Mouse (Mus musculus) gonadal fat pad, adult 2 months (tissue): ENCODE data around the gene Tuba1b. TPM values are rescaled to one million over a fixed set of nuclear protein-coding genes. Genes with fewer than 3 reads are reported as not detected.
"Not testable (repeated sequence)": the region's sequence is repeated elsewhere in the genome, so short reads cannot be mapped to it uniquely, and the experiment has no call there.

ENCODE experiments used
- DNase-seq: peaks from one replicate; pipeline ENCODE4 v3.0.0-alpha.2; 2012; ENCODE audit warnings: low read depth
- polyA plus RNA-seq: library from polyadenylated mRNA; depleted of rRNA; stranded (reverse); fragments of >200 nt; gene quantifications from 2 replicates; pipeline ENCODE4 v1.2.3, GENCODE M21; 2012

Tuba1b gene
- polyA plus RNA-seq, 1 experiment: 3,142 TPM

GRCm38 (mm10) chr15:98927566-98927965, 6.8 kb downstream of the Tuba1b start:
- DNase-seq: no peak

GRCm38 (mm10) chr15:98924682-98925081, 9.7 kb downstream of the Tuba1b start:
- no peak for DNase-seq

GRCm38 (mm10) chr15:98923031-98923537, 11.3 kb downstream of the Tuba1b start:
- DNase-seq: no peak

- no peak for DNase-seq
Measured at GRCm38 (mm10) chr15:98922581-98922980, 11.8 kb downstream of the Tuba1b start.

- DNase-seq: no peak
Measured at GRCm38 (mm10) chr15:98921510-98921909, 12.9 kb downstream of the Tuba1b start.

- DNase-seq: not testable (repeated sequence)
Measured at GRCm38 (mm10) chr15:98918499-98918895, 15.9 kb downstream of the Tuba1b start.

GRCm38 (mm10) chr15:98917538-98918498, 16.5 kb downstream of the Tuba1b start, which contains the start of gene Lmbr1l:
Gene Lmbr1l (minus strand): TSS chr15:98918231.
- DNase-seq: peak; percentile 97

- DNase-seq: no peak
Measured at GRCm38 (mm10) chr15:98917091-98917490, 17.3 kb downstream of the Tuba1b start.

- no peak for DNase-seq
Measured at GRCm38 (mm10) chr15:98916016-98916415, 18.3 kb downstream of the Tuba1b start.

- no peak for DNase-seq
Measured at GRCm38 (mm10) chr15:98914903-98915302, 19.5 kb downstream of the Tuba1b start.

GRCm38 (mm10) chr15:98904692-98905091, 29.7 kb downstream of the Tuba1b start:
- DNase-seq: no peak

GRCm38 (mm10) chr15:98902600-98902999, 31.8 kb downstream of the Tuba1b start:
- DNase-seq: no peak

GRCm38 (mm10) chr15:98901530-98901929, 32.8 kb downstream of the Tuba1b start:
- DNase-seq: no peak

- DNase-seq: no peak
Measured at GRCm38 (mm10) chr15:98897928-98898800, 36.2 kb downstream of the Tuba1b start, which contains the start of gene Dhh. Gene Dhh (minus strand): TSS chr15:98898540.

- DNase-seq: no peak
Measured at GRCm38 (mm10) chr15:98897495-98897894, 36.9 kb downstream of the Tuba1b start.

GRCm38 (mm10) chr15:98895635-98896589, 38.5 kb downstream of the Tuba1b start:
- no peak for DNase-seq

GRCm38 (mm10) chr15:98894746-98895634, 39.4 kb downstream of the Tuba1b start:
- no peak for DNase-seq

GRCm38 (mm10) chr15:98893940-98894745, 40.2 kb downstream of the Tuba1b start, which contains the start of gene Rhebl1:
Gene Rhebl1 (minus strand): TSS chr15:98894540.
- no peak for DNase-seq

- no peak for DNase-seq
Measured at GRCm38 (mm10) chr15:98893036-98893435, 41.3 kb downstream of the Tuba1b start.
